16 mouse cellular contexts compared by ENCODE assay signal in genomic region chr1:189732156-189732555, GRCm38 (mm10). TPM values are rescaled to one million over a fixed set of nuclear protein-coding genes. Genes with fewer than 3 reads are reported as not detected.
DNase-seq lines count a peak whose midpoint lies in the region; ATAC-seq and TF ChIP-seq lines count a peak whose summit lies in the region.
"Had no signal": no experiment of that assay in that cellular context is flagged by ENCODE, and none has a peak within 500 bp of the region (broad histone marks: within the 10 kb centered on the region; RNA-seq: fewer than 3 reads in every experiment).

No protein-coding gene starts in this region.

- H3K4me3 ChIP-seq in heart, embryonic 16.5 days (ENCODE audit: low read length), result no peak overlapping the region
- H3K4me3 ChIP-seq in lung, embryonic 14.5 days (ENCODE audit: low read depth, low read length), result no peak overlapping the region
- no peak overlapping the region for H3K4me3 ChIP-seq in embryonic facial prominence, embryonic 15.5 days (replicated peaks)
- H3K4me3 ChIP-seq in limb, embryonic 15.5 days, result no peak overlapping the region
- H3K4me3 ChIP-seq: erythroblast, embryonic 14.5 days had no signal

- ATAC-seq in heart, embryonic 16.5 days (replicated peaks; ENCODE audit: extremely low read depth, insufficient read depth, low FRiP score), result no peak
- no peak for ATAC-seq in lung, embryonic 14.5 days (ENCODE audit: insufficient read depth)
- ATAC-seq in embryonic facial prominence, embryonic 15.5 days (ENCODE audit: insufficient number of reproducible peaks, low FRiP score, low TSS enrichment, low read depth), result no peak
- no peak for ATAC-seq in limb, embryonic 15.5 days (ENCODE audit: insufficient number of reproducible peaks, low FRiP score, low TSS enrichment, low read depth)
- ATAC-seq: CD4-positive, CD25-positive, alpha-beta regulatory T cell, adult 4 months; forebrain, embryonic 16.5 days; inflammation-experienced regulatory T-cells, adult 6 months; liver, postnatal 0 days had no signal

- no peak overlapping the region for H3K4me2 ChIP-seq in heart, embryonic 16.5 days (ENCODE audit: low read depth, low read length)
- H3K4me2 ChIP-seq in lung, embryonic 14.5 days, result peak overlapping the region; percentile 29; the same call in 1 of the 2 replicates
- peak overlapping the region; percentile 8; the same call in 1 of the 2 replicates for H3K4me2 ChIP-seq in embryonic facial prominence, embryonic 15.5 days (replicated peaks)
- no peak overlapping the region for H3K4me2 ChIP-seq in limb, embryonic 15.5 days

- no peaks in the 10 kb centered on the region for H3K36me3 ChIP-seq in heart, embryonic 16.5 days (ENCODE audit: control insufficient read depth, insufficient read depth)
- H3K36me3 ChIP-seq in lung, embryonic 14.5 days (ENCODE audit: insufficient read depth), result no peaks in the 10 kb centered on the region
- H3K36me3 ChIP-seq in embryonic facial prominence, embryonic 15.5 days, result no peaks in the 10 kb centered on the region
- H3K36me3 ChIP-seq in limb, embryonic 15.5 days, result no peaks in the 10 kb centered on the region; the same call in 1 of the 2 replicates

- H3K9me3 ChIP-seq in heart, embryonic 16.5 days (replicated peaks; ENCODE audit: control insufficient read depth, low read length), result no peaks in the 10 kb centered on the region
- H3K9me3 ChIP-seq in lung, embryonic 14.5 days (ENCODE audit: low read depth, low read length), result no peaks in the 10 kb centered on the region
- no peaks in the 10 kb centered on the region for H3K9me3 ChIP-seq in embryonic facial prominence, embryonic 15.5 days (replicated peaks)
- no peaks in the 10 kb centered on the region for H3K9me3 ChIP-seq in limb, embryonic 15.5 days

- no peak for DNase-seq in heart, postnatal 36 days
- no peak for DNase-seq in lung, embryonic 14.5 days
- no peak for DNase-seq in lung, adult 18-20 months
- no peak for DNase-seq in embryo, embryonic 10.5 days (ENCODE audit: low spot score)
- DNase-seq: adrenal gland, postnatal 25 days; cerebellum, adult 8-10 months; liver, postnatal 0 days; right cerebral cortex, postnatal 25 days; thymus, adult 2 months had no signal

- WGBS in heart, embryonic 16.5 days, result 71% methylated on average over 8 of the region's 8 CpGs
- 60% methylated on average over 8 of the region's 8 CpGs for WGBS in lung, embryonic 14.5 days
- WGBS in embryonic facial prominence, embryonic 15.5 days, result 50% methylated on average over 8 of the region's 8 CpGs
- WGBS in limb, embryonic 15.5 days, result 61% methylated on average over 8 of the region's 8 CpGs

- H3K9ac ChIP-seq in heart, embryonic 16.5 days (ENCODE audit: low read length), result no peak overlapping the region
- no peak overlapping the region for H3K9ac ChIP-seq in lung, embryonic 14.5 days
- no peak overlapping the region for H3K9ac ChIP-seq in embryonic facial prominence, embryonic 15.5 days
- no peak overlapping the region for H3K9ac ChIP-seq in limb, embryonic 15.5 days
- H3K9ac ChIP-seq: liver, postnatal 0 days had no signal

- H3K4me1 ChIP-seq in heart, embryonic 16.5 days (ENCODE audit: control insufficient read depth, insufficient read depth, low read length), result peaks cover 35% of the 10 kb centered on the region
- peaks cover 4% of the 10 kb centered on the region; the same call in 1 of the 2 replicates for H3K4me1 ChIP-seq in lung, embryonic 14.5 days (ENCODE audit: insufficient read depth)
- peaks cover 38% of the 10 kb centered on the region for H3K4me1 ChIP-seq in embryonic facial prominence, embryonic 15.5 days
- H3K4me1 ChIP-seq in limb, embryonic 15.5 days, result peaks cover 42% of the 10 kb centered on the region

- H3K27me3 ChIP-seq in heart, embryonic 16.5 days (ENCODE audit: control insufficient read depth, insufficient read depth, low read length), result no peaks in the 10 kb centered on the region
- H3K27me3 ChIP-seq in lung, embryonic 14.5 days (ENCODE audit: insufficient read depth, low read length), result no peaks in the 10 kb centered on the region
- no peaks in the 10 kb centered on the region for H3K27me3 ChIP-seq in embryonic facial prominence, embryonic 15.5 days
- no peaks in the 10 kb centered on the region for H3K27me3 ChIP-seq in limb, embryonic 15.5 days

- intact Hi-C loops in heart, postnatal 36 days (cut with DNase I), result no loop called here

- no peak for TF ChIP-seq CTCF in lung, embryonic 14.5 days (IDR thresholded peaks at IDR 0.05; ENCODE audit: low read depth)

- H3K27ac ChIP-seq in heart, embryonic 16.5 days (ENCODE audit: low read length), result 0 out of 2 replicates have a peak overlapping the region, but pooled peaks have one; percentile 15
- H3K27ac ChIP-seq in lung, embryonic 14.5 days (ENCODE audit: low read depth), result peak overlapping the region; percentile 70; the same call in 1 of the 2 replicates
- peak overlapping the region; percentile 31; the same call in 1 of the 2 replicates for H3K27ac ChIP-seq in embryonic facial prominence, embryonic 15.5 days (replicated peaks)
- H3K27ac ChIP-seq in limb, embryonic 15.5 days, result peak overlapping the region; percentile 23

RNA-seq across cellular contexts. Expression of gene Ptpn14, which starts 4.1 kb away (rescaled TPM):
- polyA plus RNA-seq in heart, embryonic 16.5 days (2015; fragmentation: Nextera tagmentation; extraction: Ambion mirVana), result 8.0 and 9.6 TPM in 2 replicates
- 10 to 100 TPM; 30.7 to 31.2 TPM for total RNA-seq in heart, postnatal 36 days (2021)
- polyA plus RNA-seq in lung, embryonic 14.5 days (2014; fragmentation: Nextera tagmentation; extraction: Ambion mirVana), result 10.3 and 11.6 TPM in 2 replicates
- polyA plus RNA-seq in embryonic facial prominence, embryonic 15.5 days (2015; fragmentation: Nextera tagmentation; extraction: Ambion mirVana), result 10.7 and 10.8 TPM in 2 replicates
- polyA plus RNA-seq in limb, embryonic 15.5 days (2015; fragmentation: Nextera tagmentation; extraction: Ambion mirVana), result 11.8 and 12.9 TPM in 2 replicates
- polyA plus RNA-seq: erythroblast, embryonic 14.5 days had no signal

RNA-seq across cellular contexts. Expression of gene Cenpf, which starts 44.3 kb away (rescaled TPM):
- 63.4 and 65.6 TPM in 2 replicates for polyA plus RNA-seq in heart, embryonic 16.5 days (2015; fragmentation: Nextera tagmentation; extraction: Ambion mirVana)
- total RNA-seq in heart, postnatal 36 days (2021), result 1 to 10 TPM; 2.8 to 5.0 TPM
- polyA plus RNA-seq in lung, embryonic 14.5 days (2014; fragmentation: Nextera tagmentation; extraction: Ambion mirVana), result 91.1 and 103 TPM in 2 replicates
- polyA plus RNA-seq in embryonic facial prominence, embryonic 15.5 days (2015; fragmentation: Nextera tagmentation; extraction: Ambion mirVana), result 64.0 and 66.9 TPM in 2 replicates
- polyA plus RNA-seq in limb, embryonic 15.5 days (2015; fragmentation: Nextera tagmentation; extraction: Ambion mirVana), result 65.1 and 65.8 TPM in 2 replicates

Comparison
In these comparisons a context has a peak if more than half of its experiments do, and no peak if none do; other contexts are left out.
1. H3K27ac ChIP-seq: peak in every context shown above with its lines; median percentile 70 in lung, embryonic 14.5 days; 31 in embryonic facial prominence, embryonic 15.5 days; 23 in limb, embryonic 15.5 days; 15 in heart, embryonic 16.5 days.
2. H3K4me2 ChIP-seq: peak in lung, embryonic 14.5 days (single experiment) and embryonic facial prominence, embryonic 15.5 days (single experiment); none in heart, embryonic 16.5 days (single experiment) and limb, embryonic 15.5 days (single experiment).